Mouse (Mus musculus): ENCODE data around the gene Frmd5. TPM values are rescaled to one million over a fixed set of nuclear protein-coding genes. Genes with fewer than 3 reads are reported as not detected.

The Frmd5 gene
- polyA plus RNA-seq (2014; fragmentation: Nextera tagmentation; extraction: Ambion mirVana): 3.3 and 3.5 TPM in 2 replicates

GRCm38 (mm10) chr2:121806959-121807653, at the start of gene Frmd5:
Frmd5 (minus strand) TSS chr2:121807087.
- no peaks in the 10 kb centered on the region for H3K36me3 ChIP-seq (ENCODE audit: control insufficient read depth, insufficient read depth, low read length)
- DNase-seq (ENCODE audit: low spot score) (peak; percentile 93), ATAC-seq (replicated peaks; ENCODE audit: low FRiP score, low TSS enrichment, low read depth) (peak; percentile 97)
- peaks cover 39% of the 10 kb centered on the region for H3K27me3 ChIP-seq (replicated peaks; ENCODE audit: control insufficient read depth, insufficient read depth, low read length)
- no peaks in the 10 kb centered on the region for H3K9me3 ChIP-seq (ENCODE audit: control insufficient read depth, low read length)
- peak within 1 kb of the TSS; percentile 36 for H3K27ac ChIP-seq (ENCODE audit: low read depth)
- peak within 1 kb of the TSS; percentile 59 for H3K4me3 ChIP-seq (ENCODE audit: low read depth, low read length)
- 1% methylated on average over 35 of the region's 35 CpGs for WGBS
- H3K4me1 ChIP-seq (replicated peaks; ENCODE audit: control insufficient read depth, insufficient read depth, low read length): 0 out of 2 replicates have a peak, but pooled peaks cover 5% of the 10 kb centered on the region
- H3K9ac ChIP-seq (ENCODE audit: low read length): peak within 1 kb of the TSS; percentile 40
- peak within 1 kb of the TSS; percentile 68 for H3K4me2 ChIP-seq (ENCODE audit: low read length)

- WGBS: 60% methylated on average over 3 of the region's 3 CpGs
- Histone ChIP-seq H3K27ac (ENCODE audit: low read depth) (no peak overlapping the region), H3K9me3 (ENCODE audit: control insufficient read depth, low read length) (no peaks in the 10 kb centered on the region), H3K27me3 (replicated peaks; ENCODE audit: control insufficient read depth, insufficient read depth, low read length) (no peaks in the 10 kb centered on the region), H3K4me3 (ENCODE audit: low read depth, low read length) (no peak overlapping the region), H3K9ac (ENCODE audit: low read length) (no peak overlapping the region), H3K4me2 (ENCODE audit: low read length) (no peak overlapping the region), H3K4me1 (replicated peaks; ENCODE audit: control insufficient read depth, insufficient read depth, low read length) (no peaks in the 10 kb centered on the region), H3K36me3 (ENCODE audit: control insufficient read depth, insufficient read depth, low read length) (no peaks in the 10 kb centered on the region)
- DNase-seq (ENCODE audit: low spot score): no peak
- ATAC-seq (replicated peaks; ENCODE audit: low FRiP score, low TSS enrichment, low read depth): no peak
Measured at GRCm38 (mm10) chr2:121853974-121854373, 47.1 kb upstream of the Frmd5 start.

GRCm38 (mm10) chr2:121852045-121852444, 45.2 kb upstream of the Frmd5 start:
- no peaks in the 10 kb centered on the region for H3K9me3 ChIP-seq (ENCODE audit: control insufficient read depth, low read length)
- no peak overlapping the region for H3K9ac ChIP-seq (ENCODE audit: low read length)
- 49% methylated on average over 2 of the region's 2 CpGs for WGBS
- ATAC-seq (replicated peaks; ENCODE audit: low FRiP score, low TSS enrichment, low read depth) (no peak), DNase-seq (ENCODE audit: low spot score) (no peak)
- H3K4me3 ChIP-seq (ENCODE audit: low read depth, low read length): no peak overlapping the region
- no peaks in the 10 kb centered on the region for H3K4me1 ChIP-seq (replicated peaks; ENCODE audit: control insufficient read depth, insufficient read depth, low read length)
- H3K4me2 ChIP-seq (ENCODE audit: low read length): no peak overlapping the region
- no peaks in the 10 kb centered on the region for H3K27me3 ChIP-seq (replicated peaks; ENCODE audit: control insufficient read depth, insufficient read depth, low read length)
- no peaks in the 10 kb centered on the region for H3K36me3 ChIP-seq (ENCODE audit: control insufficient read depth, insufficient read depth, low read length)
- no peak overlapping the region for H3K27ac ChIP-seq (ENCODE audit: low read depth)

DNA sequence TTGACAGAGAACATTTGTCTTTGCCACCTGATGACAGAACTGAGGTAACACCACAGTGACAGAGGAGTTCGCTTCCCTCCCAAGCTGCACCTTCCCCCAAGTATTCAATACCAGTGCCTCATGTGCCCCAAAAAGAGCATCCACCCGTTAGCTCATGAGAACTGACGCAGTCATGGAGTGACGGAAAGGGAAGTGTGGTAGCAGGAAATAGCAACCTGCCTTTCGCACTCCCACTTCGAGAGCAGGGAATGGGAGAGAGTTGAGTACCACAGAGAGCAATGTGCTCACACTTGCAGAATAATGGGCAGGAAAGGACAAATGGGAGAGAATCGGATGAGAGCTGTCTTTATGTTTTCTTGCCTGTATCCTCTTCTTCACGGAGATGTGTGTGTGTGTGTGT, 39.2 kb upstream of the Frmd5 start:
- ATAC-seq (replicated peaks; ENCODE audit: low FRiP score, low TSS enrichment, low read depth): no peak
- H3K4me1 ChIP-seq (replicated peaks; ENCODE audit: control insufficient read depth, insufficient read depth, low read length): no peaks in the 10 kb centered on the region
- 55% methylated on average over 8 of the region's 8 CpGs for WGBS
- H3K4me2 ChIP-seq (ENCODE audit: low read length): no peak overlapping the region
- no peaks in the 10 kb centered on the region for H3K9me3 ChIP-seq (ENCODE audit: control insufficient read depth, low read length)
- DNase-seq (ENCODE audit: low spot score): no peak
- no peaks in the 10 kb centered on the region for H3K27me3 ChIP-seq (replicated peaks; ENCODE audit: control insufficient read depth, insufficient read depth, low read length)
- no peaks in the 10 kb centered on the region for H3K36me3 ChIP-seq (ENCODE audit: control insufficient read depth, insufficient read depth, low read length)
- no peak overlapping the region for H3K27ac ChIP-seq (ENCODE audit: low read depth)
- no peak overlapping the region for H3K9ac ChIP-seq (ENCODE audit: low read length)
- H3K4me3 ChIP-seq (ENCODE audit: low read depth, low read length): no peak overlapping the region

GRCm38 (mm10) chr2:121842249-121842648, 35.4 kb upstream of the Frmd5 start:
- DNase-seq (ENCODE audit: low spot score) (no peak), ATAC-seq (replicated peaks; ENCODE audit: low FRiP score, low TSS enrichment, low read depth) (no peak)
- no peaks in the 10 kb centered on the region for H3K4me1 ChIP-seq (replicated peaks; ENCODE audit: control insufficient read depth, insufficient read depth, low read length)
- H3K27ac ChIP-seq (ENCODE audit: low read depth): no peak overlapping the region
- H3K9ac ChIP-seq (ENCODE audit: low read length): no peak overlapping the region
- no peaks in the 10 kb centered on the region for H3K36me3 ChIP-seq (ENCODE audit: control insufficient read depth, insufficient read depth, low read length)
- H3K9me3 ChIP-seq (ENCODE audit: control insufficient read depth, low read length): no peaks in the 10 kb centered on the region
- no peak overlapping the region for H3K4me3 ChIP-seq (ENCODE audit: low read depth, low read length)
- no peak overlapping the region for H3K4me2 ChIP-seq (ENCODE audit: low read length)
- no peaks in the 10 kb centered on the region for H3K27me3 ChIP-seq (replicated peaks; ENCODE audit: control insufficient read depth, insufficient read depth, low read length)
- 73% methylated on average over 3 of the region's 3 CpGs for WGBS

DNA sequence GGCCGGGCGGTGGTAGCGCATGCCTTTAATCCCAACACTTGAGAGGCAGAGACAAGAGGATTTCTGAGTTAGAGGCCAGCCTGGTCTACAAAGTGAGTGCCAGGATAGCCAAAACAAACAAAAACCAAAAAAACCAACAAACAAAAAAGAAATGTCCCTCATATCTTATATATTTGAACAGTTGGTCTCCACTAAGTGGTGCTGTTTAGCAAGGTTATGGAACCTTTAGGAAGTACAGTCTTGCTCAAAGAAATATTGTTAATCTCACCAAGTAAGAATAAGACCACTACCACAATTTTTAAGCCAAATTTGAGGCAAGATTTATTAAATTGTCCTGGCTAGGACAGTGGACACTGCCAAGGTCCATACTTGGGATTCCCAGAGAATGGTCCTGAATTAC, 34.6 kb upstream of the Frmd5 start:
- Histone ChIP-seq H3K4me1 (replicated peaks; ENCODE audit: control insufficient read depth, insufficient read depth, low read length) (no peaks in the 10 kb centered on the region), H3K36me3 (ENCODE audit: control insufficient read depth, insufficient read depth, low read length) (no peaks in the 10 kb centered on the region), H3K9me3 (ENCODE audit: control insufficient read depth, low read length) (no peaks in the 10 kb centered on the region), H3K27ac (ENCODE audit: low read depth) (no peak overlapping the region), H3K9ac (ENCODE audit: low read length) (no peak overlapping the region), H3K4me3 (ENCODE audit: low read depth, low read length) (no peak overlapping the region), H3K4me2 (ENCODE audit: low read length) (no peak overlapping the region), H3K27me3 (replicated peaks; ENCODE audit: control insufficient read depth, insufficient read depth, low read length) (no peaks in the 10 kb centered on the region)
- DNase-seq (ENCODE audit: low spot score): no peak
- 95% methylated on average over 3 of the region's 3 CpGs for WGBS
- no peak for ATAC-seq (replicated peaks; ENCODE audit: low FRiP score, low TSS enrichment, low read depth)

DNA sequence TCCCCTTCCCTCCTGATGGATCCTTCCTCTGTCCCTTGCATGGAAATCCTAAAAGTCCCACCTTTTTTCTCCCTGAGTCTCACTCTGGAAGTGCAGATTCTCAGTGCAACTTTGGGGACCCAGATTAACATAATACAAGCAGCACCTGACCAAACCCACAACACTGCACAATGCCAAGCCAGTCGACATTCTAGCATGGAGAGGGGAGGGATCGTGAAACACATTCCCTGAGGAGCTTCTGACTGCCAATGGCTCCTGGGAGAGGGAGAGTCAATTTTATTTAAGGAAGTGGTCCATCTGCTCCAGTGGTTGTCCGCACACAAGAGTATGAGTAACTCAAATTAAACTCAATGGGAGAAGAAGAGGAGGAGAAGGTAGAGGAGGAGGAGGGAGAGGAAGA, 28.0 kb upstream of the Frmd5 start:
- ATAC-seq (replicated peaks; ENCODE audit: low FRiP score, low TSS enrichment, low read depth) (no peak), DNase-seq (ENCODE audit: low spot score) (no peak)
- Histone ChIP-seq H3K27ac (ENCODE audit: low read depth) (no peak overlapping the region), H3K9me3 (ENCODE audit: control insufficient read depth, low read length) (no peaks in the 10 kb centered on the region), H3K27me3 (replicated peaks; ENCODE audit: control insufficient read depth, insufficient read depth, low read length) (no peaks in the 10 kb centered on the region), H3K4me2 (ENCODE audit: low read length) (no peak overlapping the region), H3K9ac (ENCODE audit: low read length) (no peak overlapping the region), H3K4me1 (replicated peaks; ENCODE audit: control insufficient read depth, insufficient read depth, low read length) (no peaks in the 10 kb centered on the region), H3K36me3 (ENCODE audit: control insufficient read depth, insufficient read depth, low read length) (no peaks in the 10 kb centered on the region), H3K4me3 (ENCODE audit: low read depth, low read length) (no peak overlapping the region)
- WGBS: 37% methylated on average over 3 of the region's 3 CpGs

- WGBS: 5% methylated on average over 5 of the region's 5 CpGs
- ATAC-seq (replicated peaks; ENCODE audit: low FRiP score, low TSS enrichment, low read depth): 0 out of 2 replicates have a peak, but pooled peaks have one; percentile 47
- no peak overlapping the region for H3K4me3 ChIP-seq (ENCODE audit: low read depth, low read length)
Measured at GRCm38 (mm10) chr2:121832484-121832894, 25.6 kb upstream of the Frmd5 start.

DNA sequence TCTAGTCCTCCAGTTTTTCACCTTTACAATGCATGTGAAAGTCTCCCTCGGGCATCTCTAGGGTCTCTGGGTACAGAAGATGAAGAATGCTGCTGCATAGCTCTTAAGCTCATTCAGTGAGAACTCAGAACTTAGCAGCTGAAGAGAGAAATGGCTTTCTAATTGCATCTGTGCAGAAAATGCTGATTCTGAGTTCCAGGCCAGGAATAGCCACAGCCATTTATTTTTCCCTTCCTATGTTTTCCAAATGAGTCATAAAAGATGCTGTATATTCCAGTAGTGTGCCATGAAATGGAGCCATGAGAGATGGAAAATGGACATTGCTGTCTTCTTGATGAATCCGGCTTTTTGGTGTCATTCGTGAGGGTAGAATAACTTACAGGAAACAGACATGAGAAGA, 21.5 kb upstream of the Frmd5 start:
- WGBS: 89% methylated on average over 3 of the region's 3 CpGs
- Histone ChIP-seq H3K27ac (ENCODE audit: low read depth) (no peak overlapping the region), H3K36me3 (ENCODE audit: control insufficient read depth, insufficient read depth, low read length) (no peaks in the 10 kb centered on the region), H3K4me3 (ENCODE audit: low read depth, low read length) (no peak overlapping the region), H3K27me3 (replicated peaks; ENCODE audit: control insufficient read depth, insufficient read depth, low read length) (no peaks in the 10 kb centered on the region), H3K4me1 (replicated peaks; ENCODE audit: control insufficient read depth, insufficient read depth, low read length) (no peaks in the 10 kb centered on the region), H3K4me2 (ENCODE audit: low read length) (no peak overlapping the region), H3K9me3 (ENCODE audit: control insufficient read depth, low read length) (no peaks in the 10 kb centered on the region), H3K9ac (ENCODE audit: low read length) (no peak overlapping the region)
- ATAC-seq (replicated peaks; ENCODE audit: low FRiP score, low TSS enrichment, low read depth): no peak
- DNase-seq (ENCODE audit: low spot score): no peak

More at GRCm38 (mm10) chr2:121832484-121832894, 25.6 kb upstream of the Frmd5 start:
- H3K9me3 ChIP-seq (ENCODE audit: control insufficient read depth, low read length): no peaks in the 10 kb centered on the region
- H3K27ac ChIP-seq (ENCODE audit: low read depth): no peak overlapping the region
- H3K27me3 ChIP-seq (replicated peaks; ENCODE audit: control insufficient read depth, insufficient read depth, low read length): no peaks in the 10 kb centered on the region
- H3K4me2 ChIP-seq (ENCODE audit: low read length): no peak overlapping the region
- H3K4me1 ChIP-seq (replicated peaks; ENCODE audit: control insufficient read depth, insufficient read depth, low read length): no peaks in the 10 kb centered on the region
- no peak overlapping the region for H3K9ac ChIP-seq (ENCODE audit: low read length)
- no peaks in the 10 kb centered on the region for H3K36me3 ChIP-seq (ENCODE audit: control insufficient read depth, insufficient read depth, low read length)
- DNase-seq (ENCODE audit: low spot score): peak; percentile 78

All from intestine, embryonic 14.5 days (tissue).